ENCODE assay signal across 11 mouse cellular contexts in the genomic region with DNA sequence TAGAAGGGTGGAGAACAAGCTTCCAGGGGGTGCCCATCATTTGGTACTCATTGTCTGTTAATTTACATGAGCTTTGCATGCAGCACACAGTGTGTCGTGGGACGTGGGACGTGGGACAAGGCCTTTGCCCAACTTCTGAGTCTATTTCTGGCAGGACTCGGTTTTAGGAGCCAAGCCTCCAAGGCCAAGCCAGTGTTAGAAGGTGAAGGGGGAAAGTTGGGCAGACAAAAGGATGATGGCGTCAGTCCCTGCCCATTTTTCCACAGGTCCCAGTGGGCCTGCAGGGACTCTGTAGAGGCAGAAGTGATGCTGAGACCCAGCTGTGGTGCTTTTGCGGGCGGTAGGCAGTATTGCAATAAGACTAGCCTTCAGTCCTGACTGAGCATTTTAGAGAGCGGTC. TPM values are rescaled to one million over a fixed set of nuclear protein-coding genes. Genes with fewer than 3 reads are reported as not detected.
DNase-seq lines count a peak whose midpoint lies in the region; ATAC-seq and TF ChIP-seq lines count a peak whose summit lies in the region.
"Had no signal": no experiment of that assay in that cellular context is flagged by ENCODE, and none has a peak within 500 bp of the region (broad histone marks: within the 10 kb centered on the region; RNA-seq: fewer than 3 reads in every experiment).

No protein-coding gene starts in this region.

- peak; percentile 59 to 61 for DNase-seq in heart, adult 2 months
- DNase-seq in heart, postnatal 36 days = no peak
- DNase-seq in lung, postnatal 25 days (ENCODE audit: low spot score) = no peak
- DNase-seq in gastrocnemius, adult 18-20 months (ENCODE audit: low spot score) = no peak
- DNase-seq in ovary, postnatal 36 days (ENCODE audit: low spot score) = no peak
- DNase-seq: cerebellum, adult 9-11 months; thymus, adult 18-20 months had no signal

- no peak overlapping the region for H3K9ac ChIP-seq in heart, adult 2 months (ENCODE audit: low read depth, low read length)
- H3K9ac ChIP-seq in lung, embryonic 16.5 days (ENCODE audit: low read length) = 0 out of 2 replicates have a peak overlapping the region, but pooled peaks have one; percentile 12
- H3K9ac ChIP-seq in intestine, embryonic 15.5 days = no peak overlapping the region
- H3K9ac ChIP-seq in stomach, embryonic 15.5 days = no peak overlapping the region

- no peaks in the 10 kb centered on the region for H3K27me3 ChIP-seq in heart, adult 2 months (ENCODE audit: control insufficient read depth, insufficient read depth, low read length)
- no peaks in the 10 kb centered on the region for H3K27me3 ChIP-seq in lung, embryonic 16.5 days (ENCODE audit: control insufficient read depth, insufficient read depth, low read depth, low read length)
- H3K27me3 ChIP-seq in intestine, embryonic 15.5 days (replicated peaks) = no peaks in the 10 kb centered on the region
- no peaks in the 10 kb centered on the region for H3K27me3 ChIP-seq in stomach, embryonic 15.5 days (replicated peaks)

- no peaks in the 10 kb centered on the region for H3K79me2 ChIP-seq in heart, adult 2 months (replicated peaks; ENCODE audit: control insufficient read depth, insufficient read depth, low read length)

- H3K4me3 ChIP-seq in heart, adult 2 months = no peak overlapping the region
- H3K4me3 ChIP-seq in lung, embryonic 16.5 days (ENCODE audit: low read length) = no peak overlapping the region
- H3K4me3 ChIP-seq in intestine, embryonic 15.5 days (replicated peaks) = no peak overlapping the region
- H3K4me3 ChIP-seq in stomach, embryonic 15.5 days (replicated peaks) = no peak overlapping the region

- peaks cover 4% of the 10 kb centered on the region for H3K36me3 ChIP-seq in heart, adult 2 months (ENCODE audit: control insufficient read depth, insufficient read depth, low read length)
- no peaks in the 10 kb centered on the region for H3K36me3 ChIP-seq in lung, embryonic 16.5 days (ENCODE audit: control insufficient read depth, insufficient read depth, low read length)
- H3K36me3 ChIP-seq in intestine, embryonic 15.5 days = no peaks in the 10 kb centered on the region
- H3K36me3 ChIP-seq in stomach, embryonic 15.5 days = no peaks in the 10 kb centered on the region

- 0 out of 2 replicates have a peak, but pooled peaks have one; percentile 24 for TF ChIP-seq EP300 in heart, adult 2 months (IDR thresholded peaks at IDR 0.05; ENCODE audit: insufficient read depth, low read depth, low read length)

- peak overlapping the region; percentile 71 for H3K27ac ChIP-seq in heart, adult 2 months
- peak overlapping the region; percentile 68 for H3K27ac ChIP-seq in lung, embryonic 16.5 days (ENCODE audit: low read length)
- H3K27ac ChIP-seq in intestine, embryonic 15.5 days = peak overlapping the region; percentile 69
- peak overlapping the region; percentile 80 for H3K27ac ChIP-seq in stomach, embryonic 15.5 days

- TF ChIP-seq POLR2A in heart, adult 2 months (IDR thresholded peaks at IDR 0.05; ENCODE audit: insufficient read depth, low read depth, low read length) = no peak

- intact Hi-C loops in heart, adult 2 months (cut with DNase I) = loop anchor here (1.0 kb wide), 1 partner anchor 32 kb away; no protein-coding TSS in a partner anchor
- intact Hi-C loops in heart, postnatal 36 days (cut with DNase I) = loop anchor here (2.0 kb wide), 2 partner anchors 20 to 32 kb away; no protein-coding TSS in a partner anchor

- ATAC-seq in lung, embryonic 16.5 days (ENCODE audit: low read depth) = no peak
- no peak for ATAC-seq in intestine, embryonic 15.5 days
- ATAC-seq in stomach, embryonic 15.5 days (ENCODE audit: insufficient read depth, low FRiP score, low read depth) = no peak

- no peaks in the 10 kb centered on the region for H3K9me3 ChIP-seq in lung, embryonic 16.5 days (ENCODE audit: control insufficient read depth, low read length)
- no peaks in the 10 kb centered on the region for H3K9me3 ChIP-seq in intestine, embryonic 15.5 days
- no peaks in the 10 kb centered on the region for H3K9me3 ChIP-seq in stomach, embryonic 15.5 days

- H3K4me1 ChIP-seq in heart, adult 2 months (ENCODE audit: control insufficient read depth, insufficient read depth, low read length) = peaks cover 51% of the 10 kb centered on the region
- peaks cover 54% of the 10 kb centered on the region for H3K4me1 ChIP-seq in lung, embryonic 16.5 days (replicated peaks; ENCODE audit: control insufficient read depth, insufficient read depth, low read length)
- H3K4me1 ChIP-seq in intestine, embryonic 15.5 days (replicated peaks) = peaks cover 64% of the 10 kb centered on the region
- H3K4me1 ChIP-seq in stomach, embryonic 15.5 days = peaks cover 80% of the 10 kb centered on the region

- H3K4me2 ChIP-seq in lung, embryonic 16.5 days (ENCODE audit: low read depth, low read length) = no peak overlapping the region
- H3K4me2 ChIP-seq in intestine, embryonic 15.5 days (replicated peaks) = no peak overlapping the region
- no peak overlapping the region for H3K4me2 ChIP-seq in stomach, embryonic 15.5 days

- no peak for TF ChIP-seq CTCF in heart, adult 2 months (IDR thresholded peaks at IDR 0.05)

- 39% methylated on average over 8 of the region's 8 CpGs for WGBS in heart, adult 2 months
- 87% methylated on average over 8 of the region's 8 CpGs for WGBS in lung, embryonic 16.5 days
- WGBS in intestine, embryonic 15.5 days = 92% methylated on average over 8 of the region's 8 CpGs
- 88% methylated on average over 8 of the region's 8 CpGs for WGBS in stomach, embryonic 15.5 days

RNA-seq across cellular contexts. Expression of a gene that starts 33.1 kb away (rescaled TPM):
- total RNA-seq in heart, adult 2 months (2021) = 10 to 100 TPM; 27.6 to 31.5 TPM
- 25.3 and 39.8 TPM in 2 replicates for polyA plus RNA-seq in heart, adult 2 months (2012; rRNA removed)
- total RNA-seq in heart, postnatal 36 days (2021) = 10 to 100 TPM; 29.6 to 35.3 TPM
- 9.2 and 11.2 TPM in 2 replicates for polyA plus RNA-seq in lung, embryonic 16.5 days (2015; fragmentation: Nextera tagmentation; extraction: Ambion mirVana)
- polyA plus RNA-seq in intestine, embryonic 15.5 days (2015; fragmentation: Nextera tagmentation; extraction: Ambion mirVana) = 12.4 and 13.6 TPM in 2 replicates
- 13.8 and 15.2 TPM in 2 replicates for polyA plus RNA-seq in stomach, embryonic 15.5 days (2015; fragmentation: Nextera tagmentation; extraction: Ambion mirVana)
- 10 to 100 TPM in 1 of 2 experiments, 1 to 10 TPM in 1; 7.6 to 12.1 TPM for total RNA-seq in gastrocnemius, adult 18-20 months (2021)

RNA-seq across cellular contexts. Expression of a gene that starts 57.0 kb away (rescaled TPM):
- 1 to 10 TPM; 4.5 to 5.0 TPM for total RNA-seq in heart, adult 2 months (2021)
- 4.3 and 5.2 TPM in 2 replicates for polyA plus RNA-seq in heart, adult 2 months (2012; rRNA removed)
- 1 to 10 TPM; 6.4 to 7.2 TPM for total RNA-seq in heart, postnatal 36 days (2021)
- 3.5 and 3.6 TPM in 2 replicates for polyA plus RNA-seq in lung, embryonic 16.5 days (2015; fragmentation: Nextera tagmentation; extraction: Ambion mirVana)
- 1.1 TPM in 2 replicates for polyA plus RNA-seq in intestine, embryonic 15.5 days (2015; fragmentation: Nextera tagmentation; extraction: Ambion mirVana)
- polyA plus RNA-seq in stomach, embryonic 15.5 days (2015; fragmentation: Nextera tagmentation; extraction: Ambion mirVana) = 3.1 and 3.2 TPM in 2 replicates
- under 1 TPM; 0.24 to 0.32 TPM for total RNA-seq in gastrocnemius, adult 18-20 months (2021)
- total RNA-seq: CH12.LX had no signal

Comparison
In these comparisons a context has a peak if more than half of its experiments do, and no peak if none do; other contexts are left out.
1. DNase-seq: peak in heart, adult 2 months (2 of 2); none in heart, postnatal 36 days (0 of 2), lung, postnatal 25 days (single experiment), gastrocnemius, adult 18-20 months (single experiment) and ovary, postnatal 36 days (single experiment).
2. Peak in every context shown above with its lines, with median percentiles within 50 percentile points of each other: H3K27ac ChIP-seq.